Mouse (Mus musculus): Measurements from ENCODE around the gene Zmynd11. TPM values are rescaled to one million over a fixed set of nuclear protein-coding genes. Genes with fewer than 3 reads are reported as not detected.
"Not testable (repeated sequence)": the region's sequence is repeated elsewhere in the genome, so short reads cannot be mapped to it uniquely, and the experiment has no call there.

Zmynd11 gene
- total RNA-seq (2021) = 100 to 1,000 TPM; 237 to 247 TPM
- long read RNA-seq, experiment 1, full-length matches to known transcripts = 40 of 141 reads
- long read RNA-seq, experiment 1, partial matches to known transcripts = 11 of 141 reads
- long read RNA-seq, experiment 1, other reads (novel, unspliced or antisense) = 90 of 141 reads
- long read RNA-seq, experiment 2, full-length matches to known transcripts = 35 of 135 reads
- long read RNA-seq, experiment 2, partial matches to known transcripts = 12 of 135 reads
- long read RNA-seq, experiment 2, other reads (novel, unspliced or antisense) = 88 of 135 reads

DNA sequence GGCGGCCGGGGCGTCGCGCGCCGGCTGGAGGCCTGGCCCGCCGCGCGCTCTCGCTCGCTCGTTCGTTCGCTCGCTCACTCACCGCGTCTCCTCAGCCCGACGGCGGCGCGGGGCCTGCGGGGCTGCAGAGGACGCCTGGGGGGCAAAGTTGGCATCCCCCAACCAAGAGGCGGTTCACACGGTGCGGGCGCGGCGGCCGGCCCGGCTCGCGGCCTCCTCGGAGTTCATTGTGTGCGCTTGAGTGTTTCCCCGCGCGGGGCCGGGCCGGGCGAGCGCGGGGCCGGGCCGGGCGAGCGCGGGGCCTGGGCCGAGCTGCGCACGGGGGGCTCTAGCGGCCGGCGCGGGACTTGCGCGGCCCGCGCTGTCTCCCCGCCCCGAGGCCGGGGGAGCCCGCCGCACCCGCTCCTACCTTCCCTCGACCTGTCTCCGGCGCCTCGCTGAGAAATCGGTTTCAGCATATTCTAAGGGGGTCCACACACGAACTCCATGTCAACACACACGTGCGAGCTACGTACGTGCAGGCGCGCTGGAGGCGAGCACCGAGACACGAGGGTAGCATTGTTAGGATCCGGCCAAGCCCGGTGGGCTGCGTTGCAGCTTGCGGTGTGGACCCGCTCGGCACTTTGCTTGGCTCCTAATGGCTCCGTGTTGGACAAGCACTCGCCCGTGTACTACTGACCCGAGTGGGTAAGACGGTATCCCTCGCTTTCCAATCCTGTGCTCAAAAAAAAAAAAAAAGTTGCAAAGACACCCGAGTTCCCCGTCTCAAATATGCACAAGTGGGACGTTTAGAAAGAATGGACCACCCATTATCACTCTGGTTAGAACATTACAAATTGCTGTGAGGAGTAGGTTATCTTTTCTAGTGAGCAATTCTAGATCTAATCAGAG lies at the start of gene Zmynd11:
Gene Zmynd11 (minus strand): TSS at position 685 of the 891 bp plus-strand sequence.
- peak; percentile 42 to 66 for DNase-seq (ENCODE audit: low spot score in 2 of 2)

DNA sequence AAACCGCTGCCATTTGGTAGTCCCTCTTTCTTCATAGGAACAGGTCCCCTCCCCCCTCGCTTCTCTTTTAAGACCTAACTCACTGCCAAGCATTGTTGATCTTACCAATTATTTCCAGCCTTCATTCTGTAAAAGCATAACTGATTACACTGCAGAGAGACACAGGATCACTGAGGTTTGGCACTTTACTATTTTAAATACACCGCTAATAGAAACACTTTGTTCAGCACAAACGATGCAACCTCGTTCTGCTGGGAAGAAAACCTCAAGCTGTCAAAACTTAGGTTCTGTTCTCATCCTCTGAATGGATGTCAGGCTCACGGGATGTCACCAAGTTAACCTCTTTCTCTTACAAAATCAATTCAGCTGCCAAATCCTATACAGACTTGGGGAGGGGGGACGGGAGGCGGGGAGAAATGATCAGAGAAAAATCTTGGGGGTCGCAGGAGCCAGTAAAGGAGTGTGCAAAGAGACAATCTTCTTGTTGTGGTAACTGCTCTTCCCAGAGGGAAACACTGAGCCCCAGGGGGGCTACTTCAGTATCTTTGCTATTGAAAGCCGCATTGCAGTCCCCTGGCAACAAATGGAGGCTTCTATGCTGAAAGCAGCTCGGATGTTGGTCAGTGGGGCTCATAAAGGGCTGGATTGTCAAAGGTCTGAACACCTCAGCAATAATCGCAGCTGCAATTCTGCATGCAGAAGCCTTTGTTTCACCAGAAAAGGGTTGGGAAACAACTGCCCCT lies 30.9 kb upstream of the Zmynd11 start:
- peak in 1 of 2 experiments; percentile 7 for DNase-seq (ENCODE audit: low spot score in 2 of 2)

DNA sequence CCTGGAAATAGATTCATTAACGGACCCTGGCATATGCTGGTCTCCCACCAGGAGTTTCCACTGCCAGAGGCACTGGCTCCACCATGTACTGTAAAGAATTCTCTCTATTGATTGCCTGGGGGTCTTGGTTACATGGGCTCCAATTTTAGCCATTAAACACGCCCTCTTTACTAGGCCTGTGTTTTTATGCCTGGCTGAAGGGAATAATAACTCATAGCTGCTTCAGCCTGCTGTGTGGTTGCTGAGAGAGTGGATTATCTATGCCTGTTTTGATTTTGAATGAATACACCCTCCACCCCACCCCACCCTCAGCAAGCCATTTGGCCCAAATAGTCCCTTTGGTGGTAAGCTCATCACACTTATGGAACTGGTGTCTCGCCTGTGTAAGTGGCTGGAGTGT lies 20.9 kb upstream of the Zmynd11 start:
- no peak for DNase-seq (ENCODE audit: low spot score in 2 of 2)

DNA sequence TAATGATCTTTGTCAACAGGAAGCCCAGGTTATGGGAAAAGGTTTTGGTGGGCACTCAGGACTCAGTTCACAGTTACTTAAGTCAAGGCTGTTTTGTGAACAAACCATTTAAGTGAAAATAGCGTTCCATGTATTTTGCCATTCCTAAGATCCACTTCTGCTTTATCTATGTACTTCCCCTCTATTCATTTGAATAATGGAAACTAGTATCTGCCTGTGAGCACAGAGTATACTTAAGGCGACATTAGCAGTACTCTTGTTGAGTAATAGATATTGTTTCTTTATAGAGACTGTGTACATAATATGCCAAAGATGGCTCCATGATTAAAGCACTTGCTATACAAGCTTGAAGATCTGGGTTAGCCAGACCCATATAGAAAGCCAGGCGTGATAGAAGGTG lies 18.6 kb upstream of the Zmynd11 start:
- no peak for DNase-seq (ENCODE audit: low spot score in 2 of 2)

DNA sequence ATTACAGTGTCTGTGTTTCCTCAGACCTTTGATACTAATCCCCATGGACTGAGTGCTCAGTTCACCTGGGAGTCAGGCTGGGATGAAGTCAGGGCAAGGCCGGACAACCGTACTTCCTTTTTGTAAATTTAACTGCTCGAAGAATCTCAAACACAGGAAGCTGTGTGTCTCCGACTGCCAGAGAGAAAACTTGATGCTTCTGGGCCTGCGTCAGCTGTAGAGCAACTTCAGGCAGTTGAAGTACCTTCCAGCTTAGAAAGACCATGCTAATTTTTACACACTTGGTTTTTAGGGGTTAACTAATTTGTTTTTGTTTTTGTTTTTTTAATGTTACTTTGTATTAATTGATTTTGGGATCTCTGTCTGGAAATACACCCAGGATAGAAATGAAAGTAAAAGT lies 10.8 kb upstream of the Zmynd11 start:
- DNase-seq (ENCODE audit: low spot score in 2 of 2) = no peak

DNA sequence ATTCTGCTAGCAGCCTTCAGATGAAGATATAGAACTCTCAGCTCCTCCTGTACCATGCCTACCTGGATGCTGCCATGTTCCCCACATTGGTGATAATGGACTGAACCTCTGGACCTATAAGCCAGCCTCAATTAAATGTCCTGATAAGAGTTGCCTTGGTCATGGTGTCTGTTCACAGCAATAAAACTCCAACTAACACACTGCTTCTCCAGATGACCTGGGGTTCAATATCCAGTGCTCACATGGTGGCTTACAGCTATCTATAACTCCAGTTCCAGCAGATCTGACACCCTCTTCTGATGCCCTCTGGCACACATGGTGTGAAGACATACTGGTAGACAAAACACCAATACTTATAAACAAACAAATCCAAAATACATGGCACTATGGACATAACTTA lies 8.9 kb upstream of the Zmynd11 start:
- no peak for DNase-seq (ENCODE audit: low spot score in 2 of 2)

DNA sequence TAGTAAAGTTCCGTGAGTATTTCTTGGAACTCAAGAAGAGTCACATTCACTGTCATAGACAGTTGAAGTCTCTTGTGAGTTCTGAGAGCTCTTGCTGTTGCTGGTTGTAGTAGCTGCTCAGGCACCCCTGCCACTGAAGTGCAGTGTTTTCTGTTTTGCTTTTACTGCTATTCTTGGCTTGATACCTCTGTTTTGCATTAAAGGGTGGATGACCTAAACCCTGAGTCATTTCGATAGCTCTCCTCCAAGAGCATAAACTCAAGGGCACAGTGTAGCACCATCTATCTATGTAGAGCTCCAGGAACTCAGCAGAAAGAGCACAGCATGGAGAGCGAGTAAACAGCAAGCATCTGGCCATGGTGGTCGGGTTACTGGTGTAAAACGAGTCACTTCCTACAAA lies 2.1 kb upstream of the Zmynd11 start:
- no peak for DNase-seq (ENCODE audit: low spot score in 2 of 2)

DNA sequence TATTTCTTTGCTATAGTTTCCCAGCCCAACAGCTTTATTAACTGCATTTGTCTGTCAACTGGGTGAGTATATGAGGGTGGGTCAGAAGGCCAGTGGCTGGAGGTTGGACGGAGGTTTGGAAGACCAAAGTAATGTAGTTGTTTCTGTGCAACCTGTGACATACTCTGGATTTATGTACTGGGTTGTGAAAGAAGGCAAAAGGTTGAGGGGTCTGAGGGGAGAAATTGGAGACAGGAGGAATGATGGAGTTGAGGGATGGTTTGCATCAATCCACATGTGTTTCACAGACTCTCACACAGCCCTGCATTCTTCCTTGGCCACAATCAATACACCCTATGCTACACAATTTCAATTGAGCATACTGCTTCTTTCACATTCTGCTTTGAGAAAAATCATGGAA lies 1.4 kb upstream of the Zmynd11 start:
- no peak for DNase-seq (ENCODE audit: low spot score in 2 of 2)

DNA sequence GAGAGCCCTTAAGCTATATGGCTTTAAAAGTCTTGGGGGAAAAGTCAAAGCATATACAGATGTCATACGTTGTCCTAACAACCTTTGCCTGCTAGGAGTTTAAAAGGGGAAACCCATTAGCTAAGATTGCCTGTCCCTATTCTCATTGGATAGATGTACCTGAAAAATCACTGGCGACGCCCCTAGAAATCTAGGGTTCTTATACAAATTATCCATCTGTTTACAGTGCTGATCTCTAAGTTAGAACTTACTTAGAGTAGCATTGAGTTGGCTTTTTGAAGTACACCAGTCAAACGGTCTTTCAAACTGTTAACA lies 364 bp upstream of the Zmynd11 start:
- DNase-seq (ENCODE audit: low spot score in 2 of 2) = no peak

DNA sequence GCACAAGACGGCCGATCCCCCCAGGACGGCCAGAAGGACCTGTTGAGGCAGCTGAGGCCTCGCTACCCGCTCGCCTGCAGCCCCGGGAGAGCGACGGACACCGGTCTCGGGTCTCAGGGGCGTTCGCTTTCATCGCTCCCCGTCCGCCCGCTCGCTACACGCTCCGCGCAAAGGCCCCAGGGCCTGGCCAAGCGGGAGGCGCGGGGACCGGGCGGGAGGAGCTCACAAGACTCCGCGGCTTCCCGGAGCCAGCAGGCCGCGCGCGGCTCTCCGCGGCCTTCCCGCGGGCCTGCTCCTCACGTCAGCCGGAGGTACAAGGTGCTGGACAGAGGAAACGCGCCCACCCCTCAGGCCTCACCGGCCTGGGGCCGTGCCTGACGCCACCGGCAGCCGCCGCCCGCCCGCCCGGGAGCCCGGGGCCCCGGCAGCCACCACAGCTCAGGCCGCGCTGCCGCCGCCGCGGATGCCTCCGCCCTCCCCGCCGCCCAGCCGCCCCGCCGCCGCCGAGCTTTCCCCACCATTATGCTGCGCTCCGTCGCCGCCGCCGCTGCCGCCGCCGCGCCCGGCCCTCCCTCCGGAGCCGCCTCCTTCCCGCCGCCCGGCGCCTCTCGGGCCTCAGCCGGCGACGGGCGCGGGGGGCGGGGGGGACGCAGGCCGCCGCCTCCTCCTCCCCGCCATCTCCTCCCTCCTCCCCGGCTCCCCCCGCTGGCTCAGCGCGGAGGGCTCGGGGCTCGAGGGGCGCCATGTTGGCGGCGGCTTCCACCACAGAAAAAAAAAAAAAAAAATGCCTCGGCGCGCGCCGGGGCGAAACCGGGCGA lies 1.1 kb downstream of the Zmynd11 start:
- DNase-seq (ENCODE audit: low spot score in 2 of 2) = peak; percentile 56 to 68

DNA sequence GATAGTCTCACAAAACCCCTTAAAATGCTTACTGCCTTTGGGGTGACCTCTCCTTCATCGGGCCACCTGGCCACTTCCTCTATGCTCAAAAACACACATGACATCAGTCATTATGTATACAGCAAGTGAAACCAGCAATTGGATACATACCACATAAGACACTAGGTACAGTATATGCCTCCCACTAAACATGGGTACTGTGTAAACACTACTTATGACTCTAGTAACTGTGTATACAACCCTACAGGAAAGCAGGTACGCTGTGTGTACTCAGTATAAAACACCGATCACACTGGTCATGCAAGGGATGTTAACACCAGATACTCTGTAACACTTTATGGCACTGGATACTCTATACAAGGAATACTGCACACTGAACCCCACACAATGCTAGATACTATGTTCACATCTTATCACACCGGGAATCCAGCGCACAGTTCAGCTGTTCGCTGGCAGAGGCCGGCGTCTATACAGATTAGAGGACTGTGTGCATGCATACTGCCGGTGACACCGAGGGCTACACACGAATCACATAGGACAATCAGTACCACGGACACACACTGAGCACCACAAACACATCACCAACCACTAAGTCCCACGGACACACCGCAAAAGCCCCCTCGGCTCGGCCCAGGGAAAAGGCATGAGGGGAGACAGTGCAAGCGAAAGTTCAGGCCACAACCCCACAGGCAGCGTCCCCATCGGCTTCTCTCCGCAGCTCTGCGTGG lies 1.9 kb downstream of the Zmynd11 start:
- DNase-seq (ENCODE audit: low spot score in 2 of 2) = no peak

DNA sequence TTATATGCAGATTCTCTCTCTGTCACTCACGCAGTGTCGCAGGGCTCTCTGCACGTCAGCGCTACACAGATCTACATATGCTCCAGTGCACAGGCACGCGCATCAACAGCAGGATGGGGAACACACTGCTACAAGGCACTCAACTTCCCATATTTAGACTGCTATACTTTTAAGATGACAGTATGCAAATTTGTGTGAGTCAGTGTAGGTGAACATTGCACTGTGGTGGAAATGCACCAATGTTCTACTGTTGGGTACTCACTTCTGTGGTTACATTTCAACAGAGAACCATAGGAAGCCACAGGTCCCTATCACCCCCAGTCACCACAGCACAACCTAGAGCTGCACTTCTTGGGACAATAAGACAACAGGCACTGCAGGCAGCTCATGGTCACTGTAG lies 5.1 kb downstream of the Zmynd11 start:
- DNase-seq (ENCODE audit: low spot score in 2 of 2) = no peak

DNA sequence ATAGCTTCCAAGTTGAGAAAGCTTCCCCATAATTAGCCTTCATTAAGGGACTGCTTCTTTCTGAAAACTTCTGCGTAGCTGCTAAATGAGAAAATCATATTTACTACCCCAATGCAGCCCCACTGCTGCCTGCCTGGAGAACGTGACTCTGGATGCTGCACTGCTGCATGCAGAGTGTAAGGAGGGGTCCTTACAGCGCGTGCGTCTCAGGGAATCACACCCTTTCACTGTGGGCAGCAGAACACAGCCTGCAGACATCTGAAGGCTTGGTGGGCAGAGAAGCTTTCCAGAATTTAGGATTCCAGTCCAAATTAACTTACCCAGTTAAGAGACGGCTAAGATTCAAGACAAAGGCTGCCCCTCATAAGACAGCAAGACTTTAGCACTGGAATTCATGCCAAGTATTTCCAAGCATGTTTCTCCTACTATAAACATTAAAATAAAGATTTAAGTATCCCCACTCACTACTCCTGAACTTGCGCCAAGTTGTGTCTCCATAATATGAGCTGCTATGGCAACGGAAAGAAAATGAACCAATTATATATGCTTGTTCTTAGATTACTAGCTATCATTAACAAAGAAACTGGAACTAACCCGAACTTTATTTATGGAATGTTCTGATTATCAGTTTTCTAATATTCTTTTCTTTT lies 7.2 kb downstream of the Zmynd11 start:
- no peak for DNase-seq (ENCODE audit: low spot score in 2 of 2)

DNA sequence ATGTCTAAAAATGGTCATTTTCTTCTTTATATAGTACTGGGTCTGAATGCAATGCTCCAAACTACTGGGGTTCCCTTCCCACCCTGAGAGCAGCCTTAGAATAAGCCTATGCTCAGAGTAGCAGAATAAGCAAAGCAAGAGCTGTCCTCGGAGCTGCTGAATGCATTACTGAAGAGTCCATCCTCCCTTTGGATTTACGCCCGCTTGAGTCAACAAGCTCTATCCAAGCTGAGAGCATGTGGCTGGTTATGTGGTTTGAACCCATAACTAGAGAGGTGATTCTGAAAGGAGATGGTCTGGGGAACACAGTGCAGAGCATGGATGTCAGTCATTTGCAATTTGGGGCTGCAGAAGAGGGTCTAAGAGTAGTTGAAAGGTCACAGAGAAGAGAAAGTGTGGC lies 11.4 kb downstream of the Zmynd11 start:
- no peak for DNase-seq (ENCODE audit: low spot score in 2 of 2)

DNA sequence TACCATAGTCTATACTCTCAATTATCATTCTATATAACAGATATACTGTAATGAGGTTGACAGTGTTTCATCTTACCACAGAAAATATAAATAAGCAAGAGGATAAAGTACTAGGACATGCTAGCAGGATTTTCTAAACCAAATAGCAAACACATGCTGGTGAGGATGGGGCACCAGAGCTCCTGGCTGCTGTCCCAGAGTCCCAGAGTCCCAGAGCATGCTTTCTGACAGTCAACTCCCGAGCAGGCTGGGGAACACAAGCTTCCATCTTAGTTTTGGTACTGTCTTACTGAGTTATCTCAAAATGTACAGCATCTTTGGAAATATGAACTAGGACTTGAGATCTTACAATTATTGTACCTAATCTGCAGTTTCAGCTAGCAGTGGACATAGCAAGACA lies 14.8 kb downstream of the Zmynd11 start:
- DNase-seq (ENCODE audit: low spot score in 2 of 2) = peak in 1 of 2 experiments; percentile 47

DNA sequence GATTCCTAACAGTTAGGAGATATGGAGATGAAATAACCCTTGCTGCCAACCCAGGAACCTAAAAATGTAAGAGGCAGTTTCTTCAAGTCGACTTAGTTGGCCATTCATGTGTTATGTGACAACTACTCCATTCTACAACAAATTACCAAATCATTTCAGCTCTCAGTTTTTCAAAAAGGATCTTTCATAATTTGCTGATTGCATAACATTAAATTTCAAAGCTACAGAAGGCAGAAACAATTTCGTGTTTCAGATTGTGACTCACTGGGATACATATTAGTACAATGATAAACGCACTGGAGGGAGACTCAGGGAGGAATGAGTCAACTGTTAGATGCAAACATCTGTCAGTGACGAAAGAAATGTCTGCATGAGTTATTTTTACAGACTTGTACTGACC lies 15.3 kb downstream of the Zmynd11 start:
- no peak for DNase-seq (ENCODE audit: low spot score in 2 of 2)

DNA sequence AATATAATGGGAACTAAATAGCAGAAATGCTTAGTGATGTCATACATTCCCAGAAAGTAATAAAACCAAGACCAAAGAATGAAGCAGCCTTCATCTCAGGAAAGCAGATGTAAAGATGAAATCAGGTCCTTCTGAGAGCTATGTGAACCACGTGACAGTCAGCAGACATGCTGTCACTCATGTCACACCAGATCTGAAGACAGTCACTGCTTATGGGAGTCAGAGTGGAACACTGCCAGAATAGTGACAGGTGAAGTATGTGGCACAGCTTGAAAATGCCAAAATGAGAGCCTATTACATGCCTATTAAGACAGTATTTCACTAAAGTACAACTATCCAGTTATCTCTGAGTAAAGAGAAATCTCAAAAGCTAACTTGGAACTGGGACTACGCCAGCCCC lies 26.9 kb downstream of the Zmynd11 start:
- DNase-seq (ENCODE audit: low spot score in 2 of 2) = no peak

DNA sequence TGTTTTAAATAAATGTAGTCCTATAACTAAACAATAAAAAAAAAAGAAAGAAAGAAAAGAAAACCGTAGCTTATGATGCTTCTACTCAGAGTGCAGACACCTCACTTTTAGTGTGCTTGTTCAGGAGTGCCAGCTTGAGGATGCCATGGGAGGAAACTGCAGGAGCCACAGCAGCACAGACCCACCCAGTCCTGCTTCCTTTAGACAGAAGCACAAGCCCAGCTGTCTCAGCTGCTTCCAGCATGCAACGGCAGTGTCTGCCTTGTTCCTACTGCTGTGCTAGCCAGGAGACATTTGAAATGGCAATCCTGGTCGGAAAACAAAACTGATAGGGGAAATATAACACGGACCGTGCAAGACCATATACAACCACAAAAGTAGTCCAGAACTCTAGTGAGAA lies 28.1 kb downstream of the Zmynd11 start:
- no peak for DNase-seq (ENCODE audit: low spot score in 2 of 2)

DNA sequence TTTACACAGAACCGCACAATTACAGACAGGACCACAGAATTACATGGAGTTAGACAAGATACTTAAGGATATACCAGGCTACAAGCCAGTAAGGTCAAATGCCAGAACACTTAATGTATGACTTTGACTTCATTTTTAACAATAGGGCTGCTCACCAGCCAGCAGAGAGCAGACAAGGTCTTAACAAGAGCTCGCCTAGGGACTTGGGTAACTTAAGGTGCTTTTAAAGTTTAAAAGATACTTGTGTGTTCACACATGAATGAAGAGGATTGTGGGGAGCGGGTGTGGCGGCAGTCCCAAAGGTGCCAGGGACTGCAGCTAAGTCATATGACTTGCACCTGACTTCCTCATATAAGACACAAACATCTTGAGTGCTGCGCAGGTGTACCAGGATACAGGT lies 32.9 kb downstream of the Zmynd11 start:
- DNase-seq (ENCODE audit: low spot score in 2 of 2) = not testable (repeated sequence)

DNA sequence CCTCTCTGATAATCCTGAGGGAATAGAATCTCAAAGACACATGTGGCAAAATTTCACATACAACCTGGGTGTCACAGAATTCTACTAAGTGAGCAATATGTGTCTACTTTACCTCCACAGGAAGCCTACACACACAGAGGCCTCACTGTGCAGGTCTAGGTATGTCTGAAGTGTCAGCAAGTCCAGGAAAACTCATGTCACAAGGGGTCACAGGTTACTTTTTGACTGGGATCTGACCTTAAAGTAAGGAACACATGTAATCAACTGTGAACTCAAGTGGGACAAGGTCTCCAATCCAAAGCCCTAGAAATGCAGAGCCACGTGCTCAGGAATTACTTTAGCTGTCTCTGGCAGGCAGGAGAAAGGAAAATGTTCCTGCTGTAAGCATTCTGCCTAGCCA lies 36.1 kb downstream of the Zmynd11 start:
- DNase-seq (ENCODE audit: low spot score in 2 of 2) = no peak
